Mouse (Mus musculus): ENCODE data around the gene Gm5141.

GRCm38 (mm10) chr13:62833341-62833740, 47.7 kb upstream of the Gm5141 start:
- TF ChIP-seq POLR2A (IDR thresholded peaks at IDR 0.05; ENCODE audit: borderline replicate concordance, insufficient read depth, low read length), result no peak
- no peak for TF ChIP-seq CTCF (IDR thresholded peaks at IDR 0.05; ENCODE audit: borderline replicate concordance, insufficient read depth, low read depth, low read length)
